Mouse (Mus musculus) naive thymus-derived CD4-positive, alpha-beta T cell, adult 2 months (primary cell): ENCODE results near the gene Ahnak2.

Experiments
- DNase-seq: peaks from one replicate; pipeline ENCODE4 v3.0.0-alpha.2; 2011; ENCODE audit warnings: low read depth

Gene Ahnak2

GRCm38 (mm10) chr12:112734881-112735655 is 67.4 kb downstream of the Ahnak2 start:
- DNase-seq = no peak

GRCm38 (mm10) chr12:112734108-112734820 is 68.2 kb downstream of the Ahnak2 start:
- no peak for DNase-seq

DNA sequence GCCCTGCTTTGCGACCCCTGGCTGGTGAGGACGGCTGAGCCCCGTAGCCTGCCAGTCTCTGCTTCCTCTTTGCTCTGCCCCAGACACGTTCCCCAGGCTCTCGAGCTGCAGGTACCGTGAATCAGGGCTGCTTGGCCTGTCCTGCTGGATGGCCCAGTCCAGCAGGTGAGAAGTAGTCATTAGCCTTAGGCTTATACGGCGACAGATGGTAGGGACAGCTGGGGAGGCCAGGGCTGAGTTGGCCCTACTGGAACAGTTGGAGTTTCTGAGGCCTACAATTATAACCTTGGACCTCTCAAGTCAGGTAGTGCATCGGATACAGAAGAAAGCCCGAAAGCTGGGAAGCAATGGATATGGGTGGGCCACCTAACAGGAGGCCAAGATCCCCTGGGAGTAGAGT is 69.9 kb downstream of the Ahnak2 start:
- DNase-seq = no peak

GRCm38 (mm10) chr12:112730808-112731207 is 71.6 kb downstream of the Ahnak2 start:
- no peak for DNase-seq

DNA sequence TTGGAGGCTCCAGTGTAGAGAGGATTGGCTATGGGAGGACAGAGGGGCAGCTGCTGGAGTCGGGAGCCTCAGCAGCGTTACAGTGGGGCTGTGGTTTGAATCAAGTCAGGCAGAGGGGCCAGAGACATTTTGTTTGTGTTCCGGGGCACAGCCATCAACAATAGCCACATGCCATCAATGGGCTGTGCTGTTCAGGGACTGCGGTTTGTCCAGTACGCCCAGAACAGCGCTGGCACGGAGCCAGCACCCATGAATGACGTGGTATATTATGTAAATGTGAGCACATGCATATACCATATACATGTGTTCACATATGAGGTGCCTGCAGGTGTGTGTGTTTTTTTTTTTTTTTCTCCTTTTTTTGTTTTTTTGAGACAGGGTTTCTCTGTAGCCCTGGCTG is 74.7 kb downstream of the Ahnak2 start:
- no peak for DNase-seq

GRCm38 (mm10) chr12:112724077-112724805 is 78.2 kb downstream of the Ahnak2 start:
- DNase-seq = peak; percentile 88

DNA sequence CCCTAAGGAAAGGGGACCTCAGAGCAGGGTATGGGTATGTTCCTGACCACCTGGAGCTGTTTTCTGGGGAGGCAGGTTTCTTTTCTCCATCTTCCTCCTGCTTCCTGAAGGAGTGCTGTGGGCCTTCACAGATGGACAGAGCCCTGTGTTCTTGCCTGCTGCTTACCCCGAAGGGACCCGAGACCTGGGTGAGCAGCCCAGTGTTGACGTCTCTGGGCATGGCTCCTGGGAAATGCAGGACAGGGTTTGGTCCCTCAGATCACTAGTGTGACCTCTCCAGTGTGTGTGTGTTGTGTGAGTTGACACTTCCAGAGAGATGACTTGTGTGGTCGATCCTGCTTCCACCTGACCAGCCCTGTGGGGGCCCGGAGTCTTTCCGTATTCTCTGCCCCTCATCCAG is 79.0 kb downstream of the Ahnak2 start:
- no peak for DNase-seq

DNA sequence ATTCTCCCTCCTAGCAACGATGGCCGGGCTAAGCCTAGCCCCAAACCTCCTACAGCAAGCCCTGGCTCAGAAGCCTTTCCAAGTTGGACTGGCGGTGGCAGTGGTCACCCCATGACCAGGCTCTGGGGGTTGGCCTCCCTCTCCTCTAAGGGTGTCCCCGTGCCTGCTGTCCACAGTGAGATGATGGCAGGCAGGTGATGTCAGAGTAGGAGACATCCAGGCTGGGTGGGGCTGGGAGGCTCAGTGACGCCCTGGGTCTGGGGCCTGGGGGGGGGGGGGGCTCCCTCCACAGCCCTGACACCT is 79.5 kb downstream of the Ahnak2 start:
- no peak for DNase-seq

DNA sequence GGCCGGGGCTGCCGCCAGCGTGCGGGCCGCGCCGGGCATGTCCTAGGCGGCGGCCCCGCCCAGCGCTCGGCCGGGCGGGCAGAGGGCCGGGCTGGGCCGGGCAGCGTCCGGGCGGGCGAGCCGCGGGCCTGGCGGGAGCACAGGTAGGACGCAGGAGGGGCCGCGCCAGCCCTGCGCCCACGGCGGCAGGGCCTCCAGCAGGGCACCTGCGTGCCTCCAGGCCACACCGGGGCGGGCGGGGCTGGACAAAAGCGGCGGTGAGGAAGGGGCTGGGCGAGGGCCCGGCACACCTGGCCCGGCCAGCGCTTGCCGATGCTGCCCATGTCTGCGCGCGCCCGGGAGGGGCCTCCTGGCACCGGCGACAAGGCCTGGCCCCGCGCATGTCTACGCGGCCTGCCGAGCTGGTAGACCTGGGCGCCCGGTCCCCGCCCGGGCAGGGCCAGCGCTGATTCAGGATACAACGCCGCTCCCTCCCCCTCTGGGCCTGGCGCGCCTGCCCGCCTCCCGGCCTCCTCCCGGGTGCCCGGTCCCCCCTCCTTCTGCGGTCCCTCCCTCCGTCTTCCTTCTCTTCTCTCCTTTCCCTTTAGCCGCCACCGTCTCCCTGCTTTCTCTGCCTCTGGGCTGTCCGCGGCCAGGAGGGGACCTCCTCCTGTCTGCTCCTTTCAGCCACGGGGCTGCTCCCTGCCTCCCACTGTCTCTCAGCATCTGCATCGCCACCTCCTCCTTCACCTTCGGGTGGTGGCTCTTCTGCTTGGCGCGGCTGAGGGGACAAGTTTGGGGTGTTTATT is 80.0 kb downstream of the Ahnak2 start:
- peak; percentile 60 for DNase-seq
